Mouse (Mus musculus): ENCODE measurements at regions not wholly inside any gene's neighbourhood (a gene's known extent, or its start where the extent isn't known, plus 50 kb on each side); places are given as distances from the start of the nearest gene placed in this dataset.

- DNase-seq: no peak
- TF ChIP-seq CTCF (IDR thresholded peaks at IDR 0.05; ENCODE audit: borderline replicate concordance, insufficient read depth, low read depth, low read length) (no peak), POLR2A (IDR thresholded peaks at IDR 0.05; ENCODE audit: borderline replicate concordance, insufficient read depth, low read length) (no peak)
- H3K27me3 ChIP-seq (ENCODE audit: control insufficient read depth, insufficient read depth, low read length): no peaks in the 10 kb centered on the region
- no peak overlapping the region for H3K4me3 ChIP-seq (replicated peaks; ENCODE audit: insufficient read depth, low read depth, low read length)
- H3K27ac ChIP-seq (ENCODE audit: insufficient read depth, low read length): no peak overlapping the region
- WGBS: 89% methylated on average over 4 of the region's 4 CpGs
- H3K4me1 ChIP-seq (ENCODE audit: control insufficient read depth, insufficient read depth, low read length): no peaks in the 10 kb centered on the region; the same call in 1 of the 2 replicates
Observed at GRCm38 (mm10) chr5:64534371-64534770, 268.8 kb upstream of the Klf3 start.

DNA sequence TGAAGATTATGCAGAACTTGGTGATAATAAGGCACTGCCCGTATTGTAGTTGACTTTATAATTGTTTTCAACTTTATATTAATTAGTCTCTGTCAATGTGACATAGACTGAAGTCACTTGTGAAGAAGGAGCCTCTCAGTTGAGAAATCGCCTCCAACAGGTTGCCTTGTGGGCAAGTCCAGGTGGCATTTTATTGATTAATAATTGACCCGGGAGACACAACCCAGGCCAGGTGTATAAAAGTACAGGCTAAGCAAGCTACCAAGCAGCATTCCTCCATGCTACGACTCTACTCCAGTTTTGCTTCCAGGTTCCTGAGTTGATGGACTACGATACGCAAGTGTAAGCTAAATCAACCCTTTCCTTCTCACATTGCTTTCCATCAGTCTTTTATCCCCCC is 268.2 kb upstream of the Klf3 start:
- Histone ChIP-seq H3K27me3 (ENCODE audit: control insufficient read depth, insufficient read depth, low read length) (no peaks in the 10 kb centered on the region), H3K27ac (ENCODE audit: insufficient read depth, low read length) (no peak overlapping the region), H3K4me1 (ENCODE audit: control insufficient read depth, insufficient read depth, low read length) (no peaks in the 10 kb centered on the region; the same call in 1 of the 2 replicates), H3K4me3 (replicated peaks; ENCODE audit: insufficient read depth, low read depth, low read length) (no peak overlapping the region)
- no peak for TF ChIP-seq CTCF (IDR thresholded peaks at IDR 0.05; ENCODE audit: borderline replicate concordance, insufficient read depth, low read depth, low read length)
- no peak for TF ChIP-seq POLR2A (IDR thresholded peaks at IDR 0.05; ENCODE audit: borderline replicate concordance, insufficient read depth, low read length)
- 98% methylated on average over 6 of the region's 6 CpGs for WGBS
- DNase-seq: no peak

DNA sequence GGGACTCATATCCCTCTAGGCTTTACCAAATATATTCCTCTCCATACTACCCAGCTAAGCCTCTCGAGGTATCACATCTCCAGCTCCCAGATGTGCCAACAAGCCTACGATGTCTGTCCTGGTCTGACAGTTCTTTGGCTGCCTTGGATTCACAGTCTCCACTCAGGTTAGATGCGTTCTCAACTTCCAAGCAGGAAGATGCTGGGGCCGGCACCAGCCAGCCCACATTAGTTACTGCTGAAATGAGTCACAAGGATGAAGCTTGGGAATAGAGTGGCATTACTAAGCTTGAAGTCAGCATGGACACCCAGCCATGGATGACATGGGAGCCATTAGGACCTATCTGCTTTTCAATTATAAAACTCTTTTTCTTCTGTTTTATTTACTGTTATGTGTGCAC is 267.6 kb upstream of the Klf3 start:
- no peak for DNase-seq
- WGBS: 88% methylated on average over 4 of the region's 4 CpGs
- Histone ChIP-seq H3K4me1 (ENCODE audit: control insufficient read depth, insufficient read depth, low read length) (no peaks in the 10 kb centered on the region; the same call in 1 of the 2 replicates), H3K27ac (ENCODE audit: insufficient read depth, low read length) (no peak overlapping the region), H3K4me3 (replicated peaks; ENCODE audit: insufficient read depth, low read depth, low read length) (no peak overlapping the region), H3K27me3 (ENCODE audit: control insufficient read depth, insufficient read depth, low read length) (no peaks in the 10 kb centered on the region)
- TF ChIP-seq POLR2A (IDR thresholded peaks at IDR 0.05; ENCODE audit: borderline replicate concordance, insufficient read depth, low read length) (no peak), CTCF (IDR thresholded peaks at IDR 0.05; ENCODE audit: borderline replicate concordance, insufficient read depth, low read depth, low read length) (no peak)

DNA sequence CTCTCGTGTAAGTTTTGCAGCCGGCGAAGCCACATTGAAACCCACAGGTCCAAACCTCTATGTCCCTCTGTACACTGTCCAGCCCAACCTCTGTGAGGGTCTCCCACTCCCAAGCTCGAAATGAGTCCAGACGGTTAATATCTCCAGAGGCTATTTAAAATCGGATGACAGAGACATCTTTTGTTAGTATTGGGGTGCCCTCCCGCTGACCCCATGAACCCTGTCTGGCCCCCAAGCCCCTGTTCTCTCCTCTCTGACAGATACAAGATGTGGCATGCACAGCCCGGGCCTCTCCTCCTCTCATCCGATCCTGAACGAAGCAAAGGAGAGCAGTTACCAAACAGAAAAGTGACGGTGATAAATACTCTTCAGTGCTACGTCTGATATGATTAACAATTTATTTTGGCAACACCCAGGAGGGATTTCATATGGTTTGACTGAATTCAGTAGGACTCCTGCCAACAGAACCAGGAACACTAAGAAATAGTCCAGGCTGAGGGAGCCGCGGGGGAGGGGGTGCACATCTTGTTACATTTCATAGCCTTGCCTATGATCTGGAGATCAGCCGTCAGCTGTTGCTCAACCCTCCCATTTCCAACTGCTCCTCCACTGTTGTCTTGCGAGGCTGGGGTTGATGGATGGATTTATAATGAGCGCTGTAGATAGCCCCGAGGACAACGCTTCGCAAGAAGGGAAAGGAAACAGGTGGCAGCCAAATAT is 266.6 kb upstream of the Klf3 start:
- no peak overlapping the region for H3K27ac ChIP-seq (ENCODE audit: insufficient read depth, low read length)
- WGBS: 46% methylated on average over 20 of the region's 20 CpGs
- DNase-seq: no peak
- no peaks in the 10 kb centered on the region for H3K27me3 ChIP-seq (ENCODE audit: control insufficient read depth, insufficient read depth, low read length)
- no peak overlapping the region for H3K4me3 ChIP-seq (replicated peaks; ENCODE audit: insufficient read depth, low read depth, low read length)
- H3K4me1 ChIP-seq (ENCODE audit: control insufficient read depth, insufficient read depth, low read length): no peaks in the 10 kb centered on the region; the same call in 1 of the 2 replicates
- TF ChIP-seq CTCF (IDR thresholded peaks at IDR 0.05; ENCODE audit: borderline replicate concordance, insufficient read depth, low read depth, low read length): no peak
- no peak for TF ChIP-seq POLR2A (IDR thresholded peaks at IDR 0.05; ENCODE audit: borderline replicate concordance, insufficient read depth, low read length)

DNA sequence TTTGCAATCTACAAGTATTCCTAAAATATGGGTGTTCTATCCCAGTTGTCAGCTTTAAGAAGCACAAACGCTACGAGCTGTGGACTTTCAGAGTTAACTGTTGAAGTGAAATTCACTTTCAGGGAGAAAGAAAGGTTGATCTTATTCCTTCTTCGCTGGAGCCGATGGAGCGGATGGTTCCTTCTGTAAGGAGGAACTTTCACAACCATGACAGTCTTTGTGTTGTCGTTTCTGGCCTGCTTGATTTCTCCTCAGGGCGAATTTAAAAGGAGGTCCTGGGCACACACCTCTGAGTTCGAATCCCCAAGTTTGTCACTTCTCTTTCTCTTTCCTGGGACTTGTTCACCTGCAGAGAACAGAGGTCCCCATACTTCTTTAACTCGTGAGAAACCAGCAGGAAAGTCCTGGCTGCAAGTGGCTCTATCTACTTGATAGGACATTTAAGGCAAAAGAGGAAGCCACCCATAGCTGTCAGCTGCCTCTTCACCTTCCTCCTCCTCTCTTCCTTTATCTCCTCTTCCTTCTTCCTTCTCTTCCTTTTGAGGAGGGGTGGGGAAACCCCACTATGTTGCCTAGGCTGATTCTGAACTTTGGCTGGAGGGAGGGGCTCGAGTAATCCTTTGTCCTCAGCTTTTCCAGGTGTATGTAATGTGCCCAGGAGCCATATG is 265.9 kb upstream of the Klf3 start:
- Histone ChIP-seq H3K27ac (ENCODE audit: insufficient read depth, low read length) (no peak overlapping the region), H3K4me3 (replicated peaks; ENCODE audit: insufficient read depth, low read depth, low read length) (no peak overlapping the region), H3K4me1 (ENCODE audit: control insufficient read depth, insufficient read depth, low read length) (no peaks in the 10 kb centered on the region; the same call in 1 of the 2 replicates), H3K27me3 (ENCODE audit: control insufficient read depth, insufficient read depth, low read length) (no peaks in the 10 kb centered on the region)
- no peak for TF ChIP-seq CTCF (IDR thresholded peaks at IDR 0.05; ENCODE audit: borderline replicate concordance, insufficient read depth, low read depth, low read length)
- TF ChIP-seq POLR2A (IDR thresholded peaks at IDR 0.05; ENCODE audit: borderline replicate concordance, insufficient read depth, low read length): no peak
- WGBS: 85% methylated on average over 10 of the region's 10 CpGs
- DNase-seq: no peak

DNA sequence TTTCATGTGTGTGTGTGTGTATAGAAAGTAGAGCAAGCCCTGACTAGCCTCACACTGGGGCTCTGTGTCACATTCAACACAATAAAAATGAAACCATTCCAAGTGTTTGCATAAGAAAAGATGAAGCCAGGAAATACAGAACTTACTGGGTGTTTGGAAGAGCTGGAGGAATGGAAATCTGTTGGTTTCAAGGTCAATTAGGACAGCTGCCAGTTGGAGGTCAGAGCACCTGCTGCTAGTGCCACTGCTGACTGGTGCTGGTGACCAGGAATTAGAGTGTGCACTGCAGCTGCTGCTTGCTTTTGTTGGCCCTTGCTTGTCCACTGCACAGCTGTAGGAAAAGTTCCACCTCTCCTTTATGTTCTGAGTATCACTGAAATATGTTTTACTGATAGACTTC is 261.4 kb upstream of the Klf3 start:
- DNase-seq: no peak
- H3K27me3 ChIP-seq (ENCODE audit: control insufficient read depth, insufficient read depth, low read length): no peaks in the 10 kb centered on the region
- H3K4me3 ChIP-seq (replicated peaks; ENCODE audit: insufficient read depth, low read depth, low read length): no peak overlapping the region
- H3K4me1 ChIP-seq (ENCODE audit: control insufficient read depth, insufficient read depth, low read length): no peaks in the 10 kb centered on the region; the same call in 1 of the 2 replicates
- no peak for TF ChIP-seq POLR2A (IDR thresholded peaks at IDR 0.05; ENCODE audit: borderline replicate concordance, insufficient read depth, low read length)
- no peak for TF ChIP-seq CTCF (IDR thresholded peaks at IDR 0.05; ENCODE audit: borderline replicate concordance, insufficient read depth, low read depth, low read length)
- H3K27ac ChIP-seq (ENCODE audit: insufficient read depth, low read length): no peak overlapping the region

DNA sequence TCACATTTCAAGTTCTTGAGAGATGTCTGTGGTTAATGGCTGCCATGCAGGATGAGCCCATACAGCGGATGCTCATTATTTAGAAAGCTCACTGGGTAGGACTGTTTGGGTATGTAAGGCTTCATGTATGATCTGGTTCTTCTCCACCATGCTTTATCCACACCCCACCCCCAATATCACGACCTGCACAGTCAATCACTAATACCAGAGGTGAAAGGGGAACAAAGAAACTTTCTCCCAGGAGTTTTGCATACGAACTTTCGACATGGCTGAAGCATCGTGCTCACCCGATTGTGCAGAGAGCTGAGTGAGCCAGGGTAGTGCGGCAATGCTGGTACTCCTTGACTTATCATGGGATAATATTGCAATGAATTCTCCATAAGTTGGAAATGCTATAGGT is 247.3 kb upstream of the Klf3 start:
- TF ChIP-seq POLR2A (IDR thresholded peaks at IDR 0.05; ENCODE audit: borderline replicate concordance, insufficient read depth, low read length) (no peak), CTCF (IDR thresholded peaks at IDR 0.05; ENCODE audit: borderline replicate concordance, insufficient read depth, low read depth, low read length) (no peak)
- 89% methylated on average over 7 of the region's 7 CpGs for WGBS
- Histone ChIP-seq H3K4me3 (replicated peaks; ENCODE audit: insufficient read depth, low read depth, low read length) (no peak overlapping the region), H3K27ac (ENCODE audit: insufficient read depth, low read length) (no peak overlapping the region), H3K4me1 (ENCODE audit: control insufficient read depth, insufficient read depth, low read length) (no peaks in the 10 kb centered on the region), H3K27me3 (ENCODE audit: control insufficient read depth, insufficient read depth, low read length) (no peaks in the 10 kb centered on the region)
- DNase-seq: no peak
